Mouse (Mus musculus): Measurements from ENCODE around the gene Tff3.

Gene Tff3

GRCm38 (mm10) chr17:31121975-31122374 lies 7.5 kb downstream of the Tff3 start:
- no peak for DNase-seq (ENCODE audit: low spot score)

GRCm38 (mm10) chr17:31119429-31119828 lies 10.0 kb downstream of the Tff3 start:
- DNase-seq (ENCODE audit: low spot score), result no peak

- DNase-seq (ENCODE audit: low spot score), result no peak
Observed at GRCm38 (mm10) chr17:31117946-31118345, 11.5 kb downstream of the Tff3 start.

GRCm38 (mm10) chr17:31116063-31116462 lies 13.4 kb downstream of the Tff3 start:
- DNase-seq (ENCODE audit: low spot score), result no peak

- DNase-seq (ENCODE audit: low spot score), result no peak
Observed at GRCm38 (mm10) chr17:31113191-31113856, 16.1 kb downstream of the Tff3 start.

GRCm38 (mm10) chr17:31108388-31108787 lies 21.1 kb downstream of the Tff3 start:
- no peak for DNase-seq (ENCODE audit: low spot score)

- DNase-seq (ENCODE audit: low spot score), result no peak
Observed at GRCm38 (mm10) chr17:31103823-31104222, 25.6 kb downstream of the Tff3 start.

GRCm38 (mm10) chr17:31103007-31103570 lies 26.4 kb downstream of the Tff3 start:
- no peak for DNase-seq (ENCODE audit: low spot score)

- no peak for DNase-seq (ENCODE audit: low spot score)
Observed at GRCm38 (mm10) chr17:31098788-31099187, 30.7 kb downstream of the Tff3 start.

GRCm38 (mm10) chr17:31096893-31097292 lies 32.6 kb downstream of the Tff3 start:
- DNase-seq (ENCODE audit: low spot score), result no peak

- no peak for DNase-seq (ENCODE audit: low spot score)
Observed at GRCm38 (mm10) chr17:31095570-31095969, 33.9 kb downstream of the Tff3 start.

GRCm38 (mm10) chr17:31094781-31095180 lies 34.7 kb downstream of the Tff3 start:
- DNase-seq (ENCODE audit: low spot score), result no peak

- DNase-seq (ENCODE audit: low spot score), result no peak
Observed at GRCm38 (mm10) chr17:31091023-31091735, 38.3 kb downstream of the Tff3 start.

- DNase-seq (ENCODE audit: low spot score), result no peak
Observed at GRCm38 (mm10) chr17:31089848-31090247, 39.6 kb downstream of the Tff3 start.

GRCm38 (mm10) chr17:31088711-31089110 lies 40.7 kb downstream of the Tff3 start:
- no peak for DNase-seq (ENCODE audit: low spot score)

GRCm38 (mm10) chr17:31086196-31086595 lies 43.2 kb downstream of the Tff3 start:
- DNase-seq (ENCODE audit: low spot score), result no peak

GRCm38 (mm10) chr17:31085519-31085918 lies 43.9 kb downstream of the Tff3 start:
- DNase-seq (ENCODE audit: low spot score), result no peak

GRCm38 (mm10) chr17:31082296-31083078 lies 47.0 kb downstream of the Tff3 start:
- no peak for DNase-seq (ENCODE audit: low spot score)

- DNase-seq (ENCODE audit: low spot score), result no peak
Observed at GRCm38 (mm10) chr17:31079078-31079840, 50.2 kb downstream of the Tff3 start.

- DNase-seq (ENCODE audit: low spot score), result no peak
Observed at GRCm38 (mm10) chr17:31078581-31078980, 50.9 kb downstream of the Tff3 start.

GRCm38 (mm10) chr17:31077561-31077960 lies 51.9 kb downstream of the Tff3 start:
- DNase-seq (ENCODE audit: low spot score), result no peak

GRCm38 (mm10) chr17:31075471-31075870 lies 54.0 kb downstream of the Tff3 start:
- DNase-seq (ENCODE audit: low spot score), result no peak
